Mouse (Mus musculus): ENCODE measurements at regions not wholly inside any gene's neighbourhood (a gene's known extent, or its start where the extent isn't known, plus 50 kb on each side); places are given as distances from the start of the nearest gene placed in this dataset.

- Histone ChIP-seq H3K9me3 (ENCODE audit: low read length) (no peaks in the 10 kb centered on the region), H3K4me2 (ENCODE audit: low read depth) (peak overlapping the region; percentile 27; the same call in 1 of the 2 replicates), H3K4me1 (ENCODE audit: insufficient read depth) (peaks cover 28% of the 10 kb centered on the region), H3K36me3 (ENCODE audit: insufficient read depth) (peaks cover 36% of the 10 kb centered on the region), H3K27ac (ENCODE audit: low read depth, low read length) (no peak overlapping the region), H3K9ac (no peak overlapping the region), H3K27me3 (ENCODE audit: insufficient read depth, low read length) (no peaks in the 10 kb centered on the region), H3K4me3 (ENCODE audit: low read depth, low read length) (no peak overlapping the region; the same call in 1 of the 2 replicates)
- no peak for DNase-seq
- 55% methylated on average over 6 of the region's 6 CpGs for WGBS
- ATAC-seq, result no peak
- no peak for TF ChIP-seq CTCF (IDR thresholded peaks at IDR 0.05; ENCODE audit: low read depth)
These were observed 52.0 kb upstream of the Ppara start for GRCm38 (mm10) chr15:85682780-85683179.

GRCm38 (mm10) chr15:85683271-85683670 is 51.5 kb upstream of the Ppara start:
- H3K36me3 ChIP-seq (ENCODE audit: insufficient read depth), result peaks cover 41% of the 10 kb centered on the region
- no peaks in the 10 kb centered on the region for H3K27me3 ChIP-seq (ENCODE audit: insufficient read depth, low read length)
- 75% methylated on average over 6 of the region's 6 CpGs for WGBS
- no peak for TF ChIP-seq CTCF (IDR thresholded peaks at IDR 0.05; ENCODE audit: low read depth)
- H3K4me2 ChIP-seq (ENCODE audit: low read depth), result peak overlapping the region; percentile 27
- no peaks in the 10 kb centered on the region for H3K9me3 ChIP-seq (ENCODE audit: low read length)
- no peak overlapping the region for H3K27ac ChIP-seq (ENCODE audit: low read depth, low read length)
- H3K4me1 ChIP-seq (ENCODE audit: insufficient read depth), result peaks cover 23% of the 10 kb centered on the region
- DNase-seq (no peak), ATAC-seq (no peak)
- H3K9ac ChIP-seq, result no peak overlapping the region
- no peak overlapping the region; the same call in 1 of the 2 replicates for H3K4me3 ChIP-seq (ENCODE audit: low read depth, low read length)

GRCm38 (mm10) chr15:85683716-85684115 is 51.1 kb upstream of the Ppara start:
- no peaks in the 10 kb centered on the region for H3K27me3 ChIP-seq (ENCODE audit: insufficient read depth, low read length)
- H3K4me2 ChIP-seq (ENCODE audit: low read depth), result peak overlapping the region; percentile 27; the same call in 1 of the 2 replicates
- ATAC-seq (no peak), DNase-seq (no peak)
- H3K4me1 ChIP-seq (ENCODE audit: insufficient read depth), result peaks cover 18% of the 10 kb centered on the region
- H3K4me3 ChIP-seq (ENCODE audit: low read depth, low read length), result no peak overlapping the region
- H3K27ac ChIP-seq (ENCODE audit: low read depth, low read length), result peak overlapping the region; percentile 45; the same call in 1 of the 2 replicates
- H3K9ac ChIP-seq, result no peak overlapping the region
- WGBS, result 83% methylated on average over 4 of the region's 4 CpGs
- peaks cover 45% of the 10 kb centered on the region for H3K36me3 ChIP-seq (ENCODE audit: insufficient read depth)
- H3K9me3 ChIP-seq (ENCODE audit: low read length), result no peaks in the 10 kb centered on the region
- TF ChIP-seq CTCF (IDR thresholded peaks at IDR 0.05; ENCODE audit: low read depth), result no peak

GRCm38 (mm10) chr15:85684164-85684708 is 50.5 kb upstream of the Ppara start:
- Histone ChIP-seq H3K36me3 (ENCODE audit: insufficient read depth) (peaks cover 51% of the 10 kb centered on the region), H3K9ac (no peak overlapping the region), H3K4me2 (ENCODE audit: low read depth) (no peak overlapping the region), H3K9me3 (ENCODE audit: low read length) (no peaks in the 10 kb centered on the region), H3K27ac (ENCODE audit: low read depth, low read length) (0 out of 2 replicates have a peak overlapping the region, but pooled peaks have one; percentile 45), H3K4me1 (ENCODE audit: insufficient read depth) (peaks cover 15% of the 10 kb centered on the region), H3K27me3 (ENCODE audit: insufficient read depth, low read length) (no peaks in the 10 kb centered on the region), H3K4me3 (ENCODE audit: low read depth, low read length) (no peak overlapping the region)
- WGBS, result 80% methylated on average over 14 of the region's 14 CpGs
- DNase-seq (no peak), ATAC-seq (no peak)
- TF ChIP-seq CTCF (IDR thresholded peaks at IDR 0.05; ENCODE audit: low read depth), result no peak

GRCm38 (mm10) chr15:85684875-85685274 is 49.9 kb upstream of the Ppara start:
- Histone ChIP-seq H3K9me3 (ENCODE audit: low read length) (no peaks in the 10 kb centered on the region), H3K4me1 (ENCODE audit: insufficient read depth) (peaks cover 15% of the 10 kb centered on the region), H3K4me2 (ENCODE audit: low read depth) (no peak overlapping the region), H3K9ac (no peak overlapping the region), H3K27me3 (ENCODE audit: insufficient read depth, low read length) (no peaks in the 10 kb centered on the region), H3K27ac (ENCODE audit: low read depth, low read length) (no peak overlapping the region; the same call in 1 of the 2 replicates), H3K4me3 (ENCODE audit: low read depth, low read length) (no peak overlapping the region), H3K36me3 (ENCODE audit: insufficient read depth) (peaks cover 57% of the 10 kb centered on the region)
- ATAC-seq, result no peak
- WGBS, result 70% methylated on average over 5 of the region's 5 CpGs
- TF ChIP-seq CTCF (IDR thresholded peaks at IDR 0.05; ENCODE audit: low read depth), result no peak
- DNase-seq, result no peak

All from forebrain, postnatal 0 days (tissue).